Mouse (Mus musculus) c-Kit-positive CD71-positive TER-119-positive erythroid progenitor cells, embryonic 14.5 days (primary cell): Measurements from ENCODE around the gene Mep1a.
A peak's percentile ranks its signal among the peaks of the same experiment; 100 is the strongest.
"Not testable (repeated sequence)": the region's sequence is repeated elsewhere in the genome, so short reads cannot be mapped to it uniquely, and the experiment has no call there.

ENCODE experiments used
- DNase-seq: peaks from one replicate; pipeline ENCODE4 v3.0.0-alpha.2; 2013; ENCODE audit warnings: low spot score

The Mep1a gene

GRCm38 (mm10) chr17:43502592-43502991, at the start of gene Mep1a:
Gene Mep1a (minus strand): TSS chr17:43502812.
- no peak for DNase-seq

DNA sequence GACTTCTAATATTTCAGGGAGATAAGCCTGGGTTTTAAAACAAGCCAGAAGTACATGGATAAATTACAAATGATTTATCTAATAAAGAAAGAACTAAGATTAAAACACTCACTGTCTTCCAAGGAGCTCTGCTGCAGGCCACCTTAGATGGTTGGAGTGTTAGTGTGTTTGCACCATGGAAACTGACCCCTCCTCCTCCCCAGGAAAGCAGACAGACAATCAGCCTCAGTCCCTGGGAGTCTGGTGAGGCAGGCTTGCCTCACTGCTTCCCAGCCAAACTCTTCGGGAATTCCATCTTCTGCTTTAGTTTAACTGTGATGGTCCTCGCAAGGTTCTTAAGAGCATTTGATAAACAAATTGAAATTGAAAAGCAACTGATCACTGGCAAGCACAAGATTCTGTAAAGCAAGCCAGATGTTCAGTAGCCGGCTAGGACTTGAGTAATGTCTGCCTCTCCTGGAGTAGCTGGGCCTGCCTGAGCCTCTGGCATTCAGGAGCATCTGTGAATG, 48.6 kb upstream of the Mep1a start:
- DNase-seq: no peak

DNA sequence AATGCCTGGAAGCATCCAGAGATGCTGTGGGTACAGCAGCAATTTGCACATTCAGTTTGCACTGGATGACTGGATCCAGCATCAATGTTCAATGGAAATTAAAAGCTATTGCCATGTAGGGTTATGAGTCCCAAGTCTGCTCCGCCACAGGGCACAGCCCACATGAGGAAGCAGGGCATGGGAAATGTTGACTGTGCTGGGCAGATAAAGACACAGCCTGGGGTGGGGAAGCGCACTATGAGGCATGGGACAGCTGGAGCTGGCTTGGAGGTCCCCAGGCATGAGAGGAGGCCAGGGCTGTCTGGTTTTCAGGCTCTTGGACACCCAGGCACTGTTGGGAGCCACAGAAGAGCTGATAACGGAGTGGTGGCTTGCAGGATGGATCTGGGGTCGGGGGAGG, 41.4 kb upstream of the Mep1a start:
- DNase-seq: no peak

- no peak for DNase-seq
Observed at GRCm38 (mm10) chr17:43543539-43543938, 40.9 kb upstream of the Mep1a start, which contains the start of gene Ankrd66. Gene Ankrd66 (minus strand): TSS chr17:43543639.

DNA sequence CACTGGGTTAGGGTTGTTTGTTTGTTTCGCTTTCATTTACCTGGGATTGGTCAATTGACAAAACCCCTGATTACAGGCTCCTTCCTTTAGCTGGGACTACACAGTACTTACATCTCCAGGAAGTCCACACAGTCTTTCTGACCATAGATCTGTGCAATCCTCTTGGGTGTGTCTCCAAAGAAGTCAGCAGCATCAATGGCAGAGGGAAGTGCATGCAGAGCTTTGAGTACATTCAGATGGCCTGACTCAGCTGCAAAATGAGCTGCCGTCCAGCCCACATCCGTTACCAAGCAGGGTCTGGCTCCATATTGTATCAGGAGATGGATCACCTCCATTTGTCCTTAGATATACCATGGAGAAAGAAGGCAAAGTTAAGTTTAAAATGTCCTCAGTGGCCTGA, 36.2 kb upstream of the Mep1a start:
- no peak for DNase-seq

- DNase-seq: not testable (repeated sequence)
Observed at GRCm38 (mm10) chr17:43536841-43537240, 34.2 kb upstream of the Mep1a start.

DNA sequence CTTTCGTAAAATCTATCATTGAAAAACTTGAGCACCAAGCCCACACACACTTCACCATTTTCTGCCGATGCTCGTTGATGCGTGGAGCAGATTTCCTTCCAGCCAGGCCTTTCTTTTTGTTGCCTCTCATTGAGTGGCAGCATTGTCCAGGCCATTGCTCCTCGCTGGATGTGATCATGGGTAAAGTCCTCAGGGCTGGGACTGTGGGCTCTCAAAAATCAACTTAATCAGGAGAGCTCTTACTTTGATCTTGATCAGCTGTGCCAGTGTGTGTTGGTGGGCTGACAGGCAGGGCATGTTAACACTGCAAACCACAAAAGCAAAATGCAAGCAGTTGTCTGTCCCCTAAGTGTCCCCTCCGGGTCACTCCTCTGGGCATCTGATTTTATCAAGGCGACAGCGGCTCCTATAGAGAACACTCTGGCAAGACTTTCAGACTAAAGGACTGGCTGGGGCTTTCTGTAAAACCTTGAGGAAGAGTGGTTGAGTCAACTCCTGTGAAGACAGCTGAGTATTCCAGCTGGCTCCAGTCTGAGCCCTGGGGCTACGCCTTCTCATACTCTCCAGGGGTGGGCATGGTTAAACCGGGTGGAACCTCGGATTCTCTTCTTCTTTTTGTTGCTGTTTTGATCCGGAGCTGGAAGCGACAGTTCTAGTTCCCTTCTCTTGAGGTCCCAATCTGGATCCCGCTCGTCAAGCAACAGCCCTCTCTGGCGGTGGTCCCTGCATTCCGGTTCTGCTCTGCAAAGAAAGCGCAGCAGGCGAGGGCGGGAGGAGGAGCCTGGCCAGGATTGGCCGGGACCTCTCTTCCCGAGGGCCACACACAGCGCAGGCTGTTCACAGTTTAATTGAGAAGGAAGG, 32.0 kb upstream of the Mep1a start:
- DNase-seq: no peak

DNA sequence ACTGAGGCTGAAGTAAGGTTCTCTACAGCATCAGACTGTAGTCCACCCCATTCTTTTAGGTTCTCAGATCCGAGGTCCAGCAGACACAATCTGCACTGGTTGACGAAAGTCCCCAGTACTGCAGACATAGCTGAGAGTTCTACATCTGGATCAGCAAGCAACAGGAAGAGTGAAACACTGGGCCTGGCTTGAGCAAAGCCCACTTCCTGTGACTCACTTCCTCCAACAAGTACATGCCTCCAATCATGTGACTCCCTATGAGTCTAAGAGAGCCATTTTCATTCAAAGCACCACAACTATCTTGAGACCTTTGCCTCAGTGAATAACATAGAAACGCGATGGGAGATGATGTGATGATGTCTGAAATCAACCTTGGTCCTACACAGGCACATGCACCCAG, 28.6 kb upstream of the Mep1a start:
- DNase-seq: no peak

- no peak for DNase-seq
Observed at GRCm38 (mm10) chr17:43530507-43530906, 27.9 kb upstream of the Mep1a start.

DNA sequence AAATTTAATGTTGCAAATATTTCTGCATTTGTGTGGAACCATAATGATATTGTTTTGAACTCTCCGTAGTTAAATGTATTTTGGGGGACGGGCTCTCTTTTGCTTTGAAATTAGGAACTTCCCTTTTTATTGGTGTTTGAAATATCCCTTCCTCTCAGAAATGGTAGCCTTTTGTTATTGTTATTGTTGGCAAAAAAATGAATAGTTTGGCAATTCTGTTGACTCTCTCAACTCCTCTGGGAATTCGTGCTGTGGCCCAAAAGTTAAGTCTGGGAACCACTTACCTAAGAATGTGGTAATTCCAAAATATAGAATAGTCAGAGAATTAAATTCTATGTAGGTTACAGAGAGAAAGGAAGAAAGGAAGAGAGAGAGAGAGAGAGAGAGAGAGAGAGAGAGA, 17.6 kb upstream of the Mep1a start:
- DNase-seq: no peak

DNA sequence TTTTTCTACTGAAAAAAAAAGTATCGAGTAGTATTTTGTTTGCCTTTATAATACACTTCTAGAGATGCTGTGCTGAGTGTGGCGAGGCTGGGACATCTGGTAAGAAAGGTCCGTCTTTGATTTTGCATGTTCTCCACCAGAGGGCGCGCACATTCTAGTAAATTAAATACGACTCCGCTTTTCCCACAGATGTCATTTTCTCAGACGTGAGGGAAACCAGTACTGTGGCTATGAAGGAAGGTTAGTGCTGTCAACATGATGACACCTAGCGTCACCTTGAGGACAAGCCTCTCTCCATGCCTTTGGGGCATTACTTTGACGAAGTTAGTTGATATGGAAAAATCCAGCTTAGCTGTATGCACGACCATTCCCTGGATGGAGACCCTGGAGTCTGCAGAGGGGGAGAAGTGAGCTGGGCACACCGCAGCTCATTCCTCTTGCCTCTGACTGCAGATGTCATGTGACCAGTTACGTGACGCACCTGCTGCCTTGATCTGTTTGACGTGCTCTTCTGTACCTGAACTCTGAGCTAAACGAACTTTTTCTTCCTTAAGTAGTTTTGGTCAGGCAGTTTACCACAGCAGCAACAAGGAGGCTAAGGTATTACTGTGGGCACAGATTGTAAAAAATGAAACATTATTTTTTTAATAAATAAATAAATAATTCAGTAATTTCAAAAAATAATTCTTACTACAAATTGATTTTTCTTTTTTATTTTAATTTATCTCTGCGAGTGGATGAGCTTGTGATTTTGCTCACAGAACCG, 16.2 kb upstream of the Mep1a start:
- peak; percentile 44 for DNase-seq

- no peak for DNase-seq
Observed at GRCm38 (mm10) chr17:43510782-43511181, 8.2 kb upstream of the Mep1a start.

DNA sequence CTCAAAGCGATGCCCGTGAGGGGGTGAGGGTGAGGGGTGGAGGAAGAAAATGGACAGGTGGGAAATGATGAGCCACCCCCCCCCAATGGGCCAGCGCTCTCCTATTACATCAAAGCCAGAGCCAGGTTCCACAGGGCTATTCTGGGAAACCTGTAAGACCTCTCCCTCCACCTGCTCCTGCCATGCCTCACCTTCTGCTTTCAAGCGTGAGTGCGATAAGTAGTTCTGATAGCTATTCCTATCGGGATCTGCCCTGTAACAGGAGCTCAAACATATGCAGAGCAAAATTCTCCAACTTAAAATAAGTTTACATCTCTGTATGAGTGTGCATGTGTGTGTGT, 2.0 kb upstream of the Mep1a start:
- DNase-seq: no peak

GRCm38 (mm10) chr17:43503861-43504593, 1.4 kb upstream of the Mep1a start:
- no peak for DNase-seq

DNA sequence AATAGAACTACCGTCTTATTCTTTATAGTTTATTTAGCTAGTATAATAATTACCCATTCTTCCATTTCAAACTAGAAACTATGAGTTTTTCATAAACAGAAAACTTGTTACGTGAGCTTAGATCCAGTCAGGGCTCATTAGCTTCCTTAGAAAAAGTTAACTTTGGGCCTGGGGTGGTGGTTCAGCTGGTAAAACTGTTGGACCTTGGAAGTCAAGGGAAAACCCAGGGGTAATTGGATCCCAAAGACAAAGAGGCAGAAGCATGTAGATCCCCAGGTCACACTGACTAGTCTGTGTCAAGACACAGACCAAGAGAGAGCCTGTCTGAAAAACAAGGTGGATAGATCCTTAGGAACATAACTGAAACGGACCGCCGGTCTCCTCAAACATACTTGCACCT, 981 bp downstream of the Mep1a start:
- no peak for DNase-seq

DNA sequence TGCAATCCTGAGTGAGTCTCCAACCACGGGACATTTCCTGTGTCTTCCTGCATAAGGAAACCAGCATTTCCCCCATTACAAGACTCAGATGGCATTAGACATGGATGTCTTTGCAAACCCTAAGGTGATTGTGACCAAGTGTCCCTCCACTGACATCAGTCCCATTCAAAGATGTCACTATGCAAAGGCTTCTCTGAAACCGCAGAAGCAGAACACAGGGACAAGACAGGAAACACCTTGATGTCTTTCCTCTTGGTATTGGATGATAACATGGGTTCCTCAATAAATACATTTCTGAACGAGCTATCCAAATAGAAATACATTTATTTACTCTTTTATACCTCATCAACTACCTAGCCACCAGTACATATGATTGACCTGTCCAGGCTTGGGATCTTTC, 1.4 kb downstream of the Mep1a start:
- DNase-seq: no peak

DNA sequence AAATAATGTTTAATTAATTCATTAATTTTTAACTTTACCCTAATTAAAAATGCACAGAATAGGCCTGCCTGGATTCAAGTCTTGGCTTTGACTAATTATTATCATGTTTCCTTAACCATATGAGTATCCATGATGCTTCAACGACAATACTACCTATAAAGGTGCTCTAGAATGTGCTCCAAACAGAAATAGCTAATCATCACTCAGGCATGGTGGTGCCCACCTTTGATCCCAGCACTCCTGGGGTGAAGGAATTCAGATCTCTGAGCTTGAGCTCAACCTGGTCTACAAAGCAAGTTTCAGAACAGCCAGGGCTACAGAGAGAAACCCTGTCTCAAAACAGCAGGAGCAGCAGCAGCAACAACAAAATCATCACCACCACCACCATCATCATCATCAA, 2.1 kb downstream of the Mep1a start:
- no peak for DNase-seq

- no peak for DNase-seq
Observed at GRCm38 (mm10) chr17:43497521-43497920, 5.1 kb downstream of the Mep1a start.

GRCm38 (mm10) chr17:43495502-43495901, 7.1 kb downstream of the Mep1a start:
- DNase-seq: no peak

- DNase-seq: not testable (repeated sequence)
Observed at GRCm38 (mm10) chr17:43490371-43490770, 12.2 kb downstream of the Mep1a start.

- no peak for DNase-seq
Observed at GRCm38 (mm10) chr17:43488439-43489151, 14.0 kb downstream of the Mep1a start.

GRCm38 (mm10) chr17:43485982-43486381, 16.6 kb downstream of the Mep1a start:
- no peak for DNase-seq
